Mouse (Mus musculus): Measurements from ENCODE around the gene Ankk1. TPM values are rescaled to one million over a fixed set of nuclear protein-coding genes. Genes with fewer than 3 reads are reported as not detected.

The Ankk1 gene
- total RNA-seq, 2 experiments from 2014 or later: not detected

Other genes with a start within 250 kb of the Ankk1 start
- not detected in 2 replicates for gene Gm4894, start 176.5 kb downstream of the Ankk1 start, total RNA-seq (2015)
- not detected in 2 replicates for gene Gm4894, start 176.5 kb downstream of the Ankk1 start, total RNA-seq (2017)
- gene Drd2, start 86.4 kb downstream of the Ankk1 start, total RNA-seq (2015): not detected in 2 replicates
- gene Drd2, start 86.4 kb downstream of the Ankk1 start, total RNA-seq (2017): not detected in 2 replicates
- 1.4 and 1.7 TPM in 2 replicates for gene Ttc12, start 59.2 kb upstream of the Ankk1 start, total RNA-seq (2015)
- 1.7 and 1.9 TPM in 2 replicates for gene Ttc12, start 59.2 kb upstream of the Ankk1 start, total RNA-seq (2017)

Measured in megakaryocyte, adult 5-6 weeks (primary cell).